Mouse (Mus musculus): ENCODE data around the gene Ncoa5. TPM values are rescaled to one million over a fixed set of nuclear protein-coding genes. Genes with fewer than 3 reads are reported as not detected.

Gene Ncoa5
- polyA plus RNA-seq, 1 experiment from 2014 or later = 8.1 TPM

DNA sequence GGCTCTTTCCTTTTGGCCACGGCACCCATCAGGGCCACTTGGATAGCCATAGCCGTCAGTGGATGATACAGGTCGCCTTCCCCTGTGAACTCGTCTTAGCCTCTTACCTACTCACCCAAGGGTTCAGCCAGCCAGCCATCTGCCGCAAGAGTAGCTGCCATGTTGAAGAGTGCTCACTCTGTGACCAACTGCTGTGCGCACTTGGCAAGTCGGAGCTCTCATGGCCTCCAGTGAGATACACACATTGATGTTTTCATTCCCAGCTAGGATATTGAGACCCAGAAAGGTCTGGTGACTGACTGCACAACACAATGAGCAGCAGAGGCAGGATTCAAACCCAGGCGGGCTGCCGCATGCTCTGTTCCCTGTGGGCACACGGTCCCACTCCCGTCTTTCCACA is 40.5 kb downstream of the Ncoa5 start:
- no peak overlapping the region for H3K4me2 ChIP-seq (ENCODE audit: low read depth, low read length)
- H3K36me3 ChIP-seq (replicated peaks; ENCODE audit: insufficient read depth, low read length) = no peaks in the 10 kb centered on the region
- no peak for TF ChIP-seq CTCF (IDR thresholded peaks at IDR 0.05; ENCODE audit: low read depth)
- no peak for TF ChIP-seq EP300 (IDR thresholded peaks at IDR 0.05; ENCODE audit: low read depth)
- no peak overlapping the region for H3K4me3 ChIP-seq (ENCODE audit: low read depth, low read length)
- H3K9ac ChIP-seq (replicated peaks) = no peak overlapping the region
- peaks cover 11% of the 10 kb centered on the region for H3K4me1 ChIP-seq (ENCODE audit: insufficient read depth)
- H3K9me3 ChIP-seq (ENCODE audit: low read length) = no peaks in the 10 kb centered on the region
- 82% methylated on average over 11 of the region's 11 CpGs for WGBS (ENCODE audit: insufficient replicate concordance)
- DNase-seq = no peak
- no peak overlapping the region for H3K27ac ChIP-seq (ENCODE audit: low read depth)
- ATAC-seq = no peak
- peaks cover 35% of the 10 kb centered on the region for H3K27me3 ChIP-seq (ENCODE audit: insufficient read depth, low read length)

DNA sequence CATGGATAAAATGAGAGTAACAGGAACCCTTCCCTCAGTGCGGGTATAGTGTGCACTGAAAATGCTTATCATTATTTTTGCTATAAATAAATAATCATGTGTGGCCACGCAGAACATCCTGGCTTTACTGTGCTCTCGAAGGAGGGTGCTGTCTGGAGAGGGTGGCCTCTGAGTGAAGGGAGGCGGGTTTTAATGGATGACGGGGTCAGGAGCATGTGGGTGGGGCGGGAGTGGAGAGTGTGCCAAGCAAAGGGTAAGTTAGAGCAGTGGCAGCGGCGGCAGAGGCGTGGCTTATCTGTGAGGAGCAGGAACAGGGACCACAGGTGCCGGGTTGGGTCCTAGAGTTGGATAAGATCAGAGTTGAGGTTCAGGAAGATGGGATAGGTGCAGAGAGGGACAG is 42.9 kb downstream of the Ncoa5 start:
- no peak overlapping the region for H3K4me2 ChIP-seq (ENCODE audit: low read depth, low read length)
- 31% methylated on average over 10 of the region's 10 CpGs for WGBS (ENCODE audit: insufficient replicate concordance)
- ATAC-seq (no peak), DNase-seq (no peak)
- H3K9me3 ChIP-seq (ENCODE audit: low read length) = no peaks in the 10 kb centered on the region
- H3K9ac ChIP-seq (replicated peaks) = no peak overlapping the region
- H3K27ac ChIP-seq (ENCODE audit: low read depth) = no peak overlapping the region
- no peaks in the 10 kb centered on the region for H3K36me3 ChIP-seq (replicated peaks; ENCODE audit: insufficient read depth, low read length)
- peaks cover 14% of the 10 kb centered on the region for H3K27me3 ChIP-seq (ENCODE audit: insufficient read depth, low read length)
- no peaks in the 10 kb centered on the region for H3K4me1 ChIP-seq (ENCODE audit: insufficient read depth)
- TF ChIP-seq EP300 (IDR thresholded peaks at IDR 0.05; ENCODE audit: low read depth) (no peak), CTCF (IDR thresholded peaks at IDR 0.05; ENCODE audit: low read depth) (no peak)
- no peak overlapping the region for H3K4me3 ChIP-seq (ENCODE audit: low read depth, low read length)

- Histone ChIP-seq H3K36me3 (replicated peaks; ENCODE audit: insufficient read depth, low read length) (no peaks in the 10 kb centered on the region), H3K4me2 (ENCODE audit: low read depth, low read length) (no peak overlapping the region), H3K4me1 (ENCODE audit: insufficient read depth) (no peaks in the 10 kb centered on the region), H3K4me3 (ENCODE audit: low read depth, low read length) (no peak overlapping the region), H3K9me3 (ENCODE audit: low read length) (no peaks in the 10 kb centered on the region), H3K27me3 (ENCODE audit: insufficient read depth, low read length) (0 out of 2 replicates have a peak, but pooled peaks cover 8% of the 10 kb centered on the region), H3K27ac (ENCODE audit: low read depth) (no peak overlapping the region), H3K9ac (replicated peaks) (no peak overlapping the region)
- no peak for TF ChIP-seq CTCF (IDR thresholded peaks at IDR 0.05; ENCODE audit: low read depth)
- TF ChIP-seq EP300 (IDR thresholded peaks at IDR 0.05; ENCODE audit: low read depth) = no peak
- DNase-seq (no peak), ATAC-seq (no peak)
- WGBS (ENCODE audit: insufficient replicate concordance) = 68% methylated on average over 3 of the region's 3 CpGs
Measured at GRCm38 (mm10) chr2:164991111-164991510, 43.6 kb downstream of the Ncoa5 start.

GRCm38 (mm10) chr2:164988777-164989176 is 45.9 kb downstream of the Ncoa5 start:
- TF ChIP-seq EP300 (IDR thresholded peaks at IDR 0.05; ENCODE audit: low read depth) = no peak
- no peak for TF ChIP-seq CTCF (IDR thresholded peaks at IDR 0.05; ENCODE audit: low read depth)
- ATAC-seq (no peak), DNase-seq (no peak)
- no peak overlapping the region for H3K4me3 ChIP-seq (ENCODE audit: low read depth, low read length)
- 39% methylated on average over 11 of the region's 13 CpGs for WGBS (ENCODE audit: insufficient replicate concordance)
- no peak overlapping the region for H3K9ac ChIP-seq (replicated peaks)
- no peaks in the 10 kb centered on the region for H3K9me3 ChIP-seq (ENCODE audit: low read length)
- H3K4me1 ChIP-seq (ENCODE audit: insufficient read depth) = no peaks in the 10 kb centered on the region
- no peaks in the 10 kb centered on the region for H3K27me3 ChIP-seq (ENCODE audit: insufficient read depth, low read length)
- H3K27ac ChIP-seq (ENCODE audit: low read depth) = no peak overlapping the region
- 0 out of 2 replicates have a peak overlapping the region, but pooled peaks have one; percentile 13 for H3K4me2 ChIP-seq (ENCODE audit: low read depth, low read length)
- H3K36me3 ChIP-seq (replicated peaks; ENCODE audit: insufficient read depth, low read length) = no peaks in the 10 kb centered on the region

- DNase-seq = no peak
- H3K27ac ChIP-seq (ENCODE audit: low read depth) = no peak overlapping the region
- H3K9me3 ChIP-seq (ENCODE audit: low read length) = no peaks in the 10 kb centered on the region
- no peak overlapping the region for H3K4me2 ChIP-seq (ENCODE audit: low read depth, low read length)
- no peaks in the 10 kb centered on the region for H3K4me1 ChIP-seq (ENCODE audit: insufficient read depth)
- no peak for ATAC-seq
- H3K27me3 ChIP-seq (ENCODE audit: insufficient read depth, low read length) = no peaks in the 10 kb centered on the region
- TF ChIP-seq EP300 (IDR thresholded peaks at IDR 0.05; ENCODE audit: low read depth) = no peak
- TF ChIP-seq CTCF (IDR thresholded peaks at IDR 0.05; ENCODE audit: low read depth) = no peak
- WGBS (ENCODE audit: insufficient replicate concordance) = 73% methylated on average over 14 of the region's 14 CpGs
- H3K36me3 ChIP-seq (replicated peaks; ENCODE audit: insufficient read depth, low read length) = no peaks in the 10 kb centered on the region
- H3K4me3 ChIP-seq (ENCODE audit: low read depth, low read length) = no peak overlapping the region
- no peak overlapping the region for H3K9ac ChIP-seq (replicated peaks)
Measured at GRCm38 (mm10) chr2:164986371-164987027, 48.2 kb downstream of the Ncoa5 start.

DNA sequence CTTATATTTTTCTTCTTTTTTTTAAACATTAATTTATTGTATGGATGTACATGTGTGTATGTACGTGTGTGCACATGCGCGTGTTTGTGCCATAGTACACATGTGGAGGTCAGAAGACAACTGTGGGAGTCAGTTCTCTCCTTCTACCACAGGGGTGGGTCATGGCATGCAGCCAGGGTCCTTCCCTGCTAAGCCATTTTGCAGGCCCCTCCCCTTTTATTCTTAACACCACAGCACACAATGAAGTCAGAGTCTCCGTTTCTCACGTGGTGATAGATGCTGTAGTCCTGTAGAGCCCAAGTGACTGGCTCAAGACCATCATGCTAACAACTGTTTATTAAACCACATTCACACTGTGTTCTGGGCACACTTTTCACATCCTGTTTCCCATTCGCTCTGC is 48.7 kb downstream of the Ncoa5 start:
- WGBS (ENCODE audit: insufficient replicate concordance) = 74% methylated on average over 6 of the region's 6 CpGs
- no peak for DNase-seq
- Histone ChIP-seq H3K4me2 (ENCODE audit: low read depth, low read length) (no peak overlapping the region), H3K27ac (ENCODE audit: low read depth) (no peak overlapping the region), H3K9me3 (ENCODE audit: low read length) (no peaks in the 10 kb centered on the region), H3K9ac (replicated peaks) (no peak overlapping the region), H3K4me3 (ENCODE audit: low read depth, low read length) (no peak overlapping the region), H3K4me1 (ENCODE audit: insufficient read depth) (no peaks in the 10 kb centered on the region), H3K36me3 (replicated peaks; ENCODE audit: insufficient read depth, low read length) (no peaks in the 10 kb centered on the region), H3K27me3 (ENCODE audit: insufficient read depth, low read length) (no peaks in the 10 kb centered on the region)
- no peak for ATAC-seq
- TF ChIP-seq EP300 (IDR thresholded peaks at IDR 0.05; ENCODE audit: low read depth) = no peak
- no peak for TF ChIP-seq CTCF (IDR thresholded peaks at IDR 0.05; ENCODE audit: low read depth)

Measured in liver, postnatal 0 days (tissue).